Mouse (Mus musculus): ENCODE measurements at regions not wholly inside any gene's neighbourhood (a gene's known extent, or its start where the extent isn't known, plus 50 kb on each side); places are given as distances from the start of the nearest gene placed in this dataset.

DNA sequence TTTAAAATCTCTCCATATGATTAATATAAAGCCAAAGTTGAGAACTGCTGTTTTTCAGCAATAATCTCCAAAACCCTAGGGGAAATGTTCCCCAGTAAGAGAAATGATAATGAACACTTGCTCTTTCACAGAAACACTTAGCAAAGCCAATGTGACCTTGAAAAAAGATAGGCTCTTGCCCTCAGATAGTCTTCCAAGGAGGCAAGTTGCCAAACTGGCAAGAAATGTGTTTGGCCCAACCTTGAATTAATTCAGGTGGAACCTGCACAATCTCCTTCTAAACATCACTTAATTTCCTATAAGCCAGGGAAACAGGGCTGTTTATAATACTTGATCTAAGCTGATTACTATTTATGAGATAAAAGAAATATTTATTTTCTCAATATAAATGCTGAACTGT, 244.0 kb upstream of the Gnaz start:
- no peak for ATAC-seq (ENCODE audit: low FRiP score)
- Histone ChIP-seq H3K9me3 (no peaks in the 10 kb centered on the region), H3K27me3 (no peaks in the 10 kb centered on the region), H3K4me1 (no peaks in the 10 kb centered on the region), H3K4me3 (replicated peaks) (no peak overlapping the region), H3K36me3 (replicated peaks) (no peaks in the 10 kb centered on the region), H3K4me2 (no peak overlapping the region), H3K27ac (no peak overlapping the region), H3K9ac (no peak overlapping the region)

DNA sequence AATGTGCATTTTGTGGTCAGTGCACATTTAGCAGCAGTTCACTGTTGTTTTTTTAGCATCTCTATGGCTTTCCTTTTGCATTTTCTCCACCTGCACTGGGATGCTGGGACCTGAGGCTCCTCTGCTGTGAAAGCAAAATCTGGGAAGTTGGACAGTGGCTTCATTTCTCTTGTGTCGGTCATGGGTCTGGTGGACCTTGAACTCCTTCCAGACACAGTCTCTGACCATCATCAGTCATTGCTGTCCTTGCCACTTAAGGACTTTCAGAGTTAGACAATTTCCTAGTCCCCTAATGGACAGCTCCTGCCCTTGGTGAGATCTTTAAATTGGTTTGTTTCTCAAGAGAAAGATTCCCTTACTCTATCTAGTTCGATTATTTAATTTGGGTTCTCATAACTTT, 217.5 kb upstream of the Gnaz start:
- 98% methylated on average over 2 of the region's 2 CpGs for WGBS
- Histone ChIP-seq H3K9ac (no peak overlapping the region), H3K27ac (no peak overlapping the region), H3K36me3 (replicated peaks) (no peaks in the 10 kb centered on the region), H3K4me3 (replicated peaks) (no peak overlapping the region), H3K9me3 (no peaks in the 10 kb centered on the region), H3K27me3 (no peaks in the 10 kb centered on the region), H3K4me1 (no peaks in the 10 kb centered on the region), H3K4me2 (no peak overlapping the region)
- no peak for ATAC-seq (ENCODE audit: low FRiP score)

DNA sequence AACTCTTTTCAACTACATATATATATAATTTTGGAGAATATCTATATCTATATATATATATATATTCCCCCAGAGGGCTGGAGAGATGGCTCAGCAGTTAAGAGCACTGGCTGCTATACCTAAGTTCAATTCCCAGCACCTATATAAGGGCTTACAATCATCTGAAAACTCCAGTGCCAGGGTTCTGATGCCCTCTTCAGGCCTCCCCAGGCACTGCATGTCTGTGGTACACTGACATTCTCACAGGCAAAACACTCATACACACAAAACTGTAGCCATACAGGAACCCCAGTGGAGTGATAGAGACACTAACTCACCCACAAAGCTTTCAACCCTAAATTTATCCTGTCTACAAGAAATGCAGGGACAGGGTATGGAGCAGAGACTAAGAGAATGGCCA, 216.1 kb upstream of the Gnaz start:
- Histone ChIP-seq H3K36me3 (replicated peaks) (no peaks in the 10 kb centered on the region), H3K9ac (no peak overlapping the region), H3K27ac (no peak overlapping the region), H3K4me1 (no peaks in the 10 kb centered on the region), H3K4me2 (no peak overlapping the region), H3K9me3 (no peaks in the 10 kb centered on the region), H3K4me3 (replicated peaks) (no peak overlapping the region), H3K27me3 (no peaks in the 10 kb centered on the region)
- no peak for ATAC-seq (ENCODE audit: low FRiP score)

DNA sequence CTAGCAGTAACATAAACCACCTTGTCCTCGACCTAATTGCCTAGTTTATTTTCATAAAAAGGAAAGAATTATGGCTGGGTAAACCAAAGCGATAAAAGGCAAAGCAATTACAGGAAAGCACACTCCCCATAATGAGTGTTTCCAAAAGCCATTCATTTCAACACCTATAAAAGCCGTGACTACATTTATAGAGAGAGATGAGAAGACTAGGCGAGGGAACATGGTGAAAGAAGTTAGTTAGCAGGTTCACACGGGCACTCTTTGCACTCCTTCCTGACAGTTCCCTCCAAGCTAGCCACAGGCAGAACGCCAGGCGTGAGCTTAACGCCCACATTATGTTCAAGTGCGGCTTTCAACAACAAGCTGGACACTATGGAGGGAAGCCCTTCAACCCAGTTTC, 206.2 kb upstream of the Gnaz start:
- ATAC-seq (ENCODE audit: low FRiP score): no peak
- Histone ChIP-seq H3K4me1 (no peaks in the 10 kb centered on the region), H3K9me3 (no peaks in the 10 kb centered on the region), H3K36me3 (replicated peaks) (no peaks in the 10 kb centered on the region), H3K9ac (no peak overlapping the region), H3K4me2 (no peak overlapping the region), H3K27ac (no peak overlapping the region), H3K27me3 (no peaks in the 10 kb centered on the region), H3K4me3 (replicated peaks) (no peak overlapping the region)
- 72% methylated on average over 9 of the region's 9 CpGs for WGBS

DNA sequence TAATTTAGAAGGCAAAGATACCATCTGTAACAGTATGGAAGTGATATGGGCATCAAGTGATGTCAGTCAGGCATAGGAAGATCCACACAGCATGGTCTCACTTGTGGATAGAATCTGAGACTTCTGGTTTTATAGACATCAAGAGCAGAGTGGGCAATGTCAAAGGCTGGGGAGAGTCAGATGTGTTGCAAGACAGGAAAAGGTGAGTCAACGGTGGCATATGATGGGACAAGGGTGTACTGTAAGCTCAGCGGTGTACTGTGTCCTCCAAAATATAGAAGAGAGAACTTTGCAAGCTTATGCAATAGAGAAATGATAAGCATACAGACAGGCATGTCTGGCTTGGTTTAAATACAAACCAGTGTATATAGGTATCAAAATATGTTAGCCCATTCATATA, 177.7 kb upstream of the Gnaz start:
- Histone ChIP-seq H3K27ac (no peak overlapping the region), H3K4me3 (replicated peaks) (no peak overlapping the region), H3K9me3 (no peaks in the 10 kb centered on the region), H3K36me3 (replicated peaks) (no peaks in the 10 kb centered on the region), H3K4me1 (no peaks in the 10 kb centered on the region), H3K4me2 (no peak overlapping the region), H3K27me3 (no peaks in the 10 kb centered on the region), H3K9ac (no peak overlapping the region)
- no peak for ATAC-seq (ENCODE audit: low FRiP score)
- 88% methylated on average over 2 of the region's 2 CpGs for WGBS

DNA sequence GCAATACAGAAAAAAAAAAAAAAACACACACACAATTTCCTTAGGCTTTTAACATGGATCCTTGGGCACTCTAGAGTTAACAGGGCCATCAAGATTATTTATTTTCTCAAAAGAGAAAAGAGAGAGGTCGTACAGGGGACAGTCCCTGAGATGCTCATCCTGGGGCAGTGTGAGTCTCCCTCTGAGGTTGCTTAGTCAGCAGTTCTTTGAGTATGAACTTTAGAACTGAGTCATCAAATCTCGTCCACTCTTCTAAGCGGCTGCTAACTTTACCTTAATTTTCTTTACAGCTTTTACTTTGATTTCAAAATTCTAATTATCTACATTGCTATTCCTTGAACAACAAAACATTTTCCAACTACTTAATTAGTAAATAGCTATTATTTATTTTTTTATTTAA, 177.0 kb upstream of the Gnaz start:
- no peak for ATAC-seq (ENCODE audit: low FRiP score)
- no peak overlapping the region for H3K4me3 ChIP-seq (replicated peaks)
- H3K36me3 ChIP-seq (replicated peaks): no peaks in the 10 kb centered on the region
- H3K9ac ChIP-seq: no peak overlapping the region
- 77% methylated on average over 3 of the region's 3 CpGs for WGBS
- no peak overlapping the region for H3K27ac ChIP-seq
- no peak overlapping the region for H3K4me2 ChIP-seq
- no peaks in the 10 kb centered on the region for H3K9me3 ChIP-seq
- no peaks in the 10 kb centered on the region for H3K4me1 ChIP-seq
- no peaks in the 10 kb centered on the region for H3K27me3 ChIP-seq

DNA sequence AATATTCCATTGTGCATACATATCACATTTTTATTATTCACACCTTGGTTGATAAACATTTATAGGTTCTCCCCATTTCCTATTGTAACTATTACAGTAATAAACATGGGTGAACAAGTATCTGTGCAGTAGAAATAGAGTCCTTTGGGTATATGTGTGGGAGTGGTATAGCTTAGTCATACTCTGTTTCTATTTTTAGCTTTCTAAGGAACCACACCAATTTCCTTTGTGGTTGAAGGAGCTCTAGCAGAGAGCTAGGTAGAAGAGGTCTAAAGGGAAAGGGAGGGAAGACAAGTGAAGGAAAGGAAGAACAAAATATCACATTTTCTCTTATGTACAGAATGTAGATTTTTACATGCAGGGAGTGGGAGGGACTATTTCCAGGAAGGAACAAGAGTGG, 143.6 kb upstream of the Gnaz start:
- H3K9me3 ChIP-seq: no peaks in the 10 kb centered on the region
- no peak overlapping the region for H3K4me2 ChIP-seq
- no peak overlapping the region for H3K27ac ChIP-seq
- no peak overlapping the region for H3K9ac ChIP-seq
- H3K4me1 ChIP-seq: no peaks in the 10 kb centered on the region
- no peak overlapping the region for H3K4me3 ChIP-seq (replicated peaks)
- H3K27me3 ChIP-seq: no peaks in the 10 kb centered on the region
- ATAC-seq (ENCODE audit: low FRiP score): no peak
- no peaks in the 10 kb centered on the region for H3K36me3 ChIP-seq (replicated peaks)

DNA sequence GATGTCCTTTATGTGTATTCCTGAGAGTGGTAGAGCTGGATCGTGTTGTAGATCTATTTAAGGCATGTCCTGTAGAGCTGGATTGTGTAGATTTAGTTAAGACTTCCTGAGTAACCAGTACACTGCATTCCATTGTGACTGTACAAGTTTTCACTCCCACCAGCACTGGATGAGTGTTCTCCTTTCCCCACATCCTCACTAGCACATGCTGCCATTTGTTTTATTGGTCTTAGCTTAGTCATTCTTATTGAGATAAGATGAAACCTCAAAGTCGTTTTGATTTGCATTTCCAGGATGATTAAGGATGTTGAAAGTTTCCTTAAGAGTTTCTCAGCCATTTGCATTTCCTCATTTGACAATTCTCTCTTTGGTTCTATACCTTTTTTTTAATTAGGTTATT, 132.6 kb upstream of the Gnaz start:
- Histone ChIP-seq H3K4me2 (no peak overlapping the region), H3K9ac (no peak overlapping the region), H3K9me3 (no peaks in the 10 kb centered on the region), H3K27me3 (no peaks in the 10 kb centered on the region), H3K4me1 (no peaks in the 10 kb centered on the region), H3K27ac (no peak overlapping the region), H3K4me3 (replicated peaks) (no peak overlapping the region), H3K36me3 (replicated peaks) (no peaks in the 10 kb centered on the region)
- 69% methylated on average over 2 of the region's 2 CpGs for WGBS
- no peak for ATAC-seq (ENCODE audit: low FRiP score)

DNA sequence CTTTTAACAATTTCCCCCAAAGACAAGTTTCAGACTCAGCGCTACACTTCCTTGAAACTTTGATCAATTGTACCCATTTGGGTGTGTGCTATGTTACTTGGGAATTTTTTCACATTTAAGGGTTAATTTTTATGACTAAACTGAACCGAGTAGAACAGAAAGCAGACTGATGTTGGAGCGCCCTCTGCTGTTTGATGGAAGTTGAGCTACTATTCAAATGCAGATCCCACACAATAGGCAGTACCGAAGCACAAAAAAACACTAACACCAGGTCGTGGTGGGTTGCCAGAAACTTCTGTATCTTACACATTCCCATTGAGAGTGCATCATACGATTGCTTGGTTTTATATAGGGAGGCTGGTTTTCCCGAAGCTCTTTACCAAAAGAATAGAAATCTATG, 118.6 kb upstream of the Gnaz start:
- ATAC-seq (ENCODE audit: low FRiP score): peak; percentile 81
- H3K9me3 ChIP-seq: no peaks in the 10 kb centered on the region
- H3K36me3 ChIP-seq (replicated peaks): no peaks in the 10 kb centered on the region
- no peaks in the 10 kb centered on the region for H3K27me3 ChIP-seq
- peak overlapping the region; percentile 19; the same call in 1 of the 2 replicates for H3K4me2 ChIP-seq
- no peaks in the 10 kb centered on the region for H3K4me1 ChIP-seq
- no peak overlapping the region for H3K9ac ChIP-seq
- H3K27ac ChIP-seq: no peak overlapping the region
- no peak overlapping the region for H3K4me3 ChIP-seq (replicated peaks)
- WGBS: 8% methylated on average over 7 of the region's 7 CpGs

DNA sequence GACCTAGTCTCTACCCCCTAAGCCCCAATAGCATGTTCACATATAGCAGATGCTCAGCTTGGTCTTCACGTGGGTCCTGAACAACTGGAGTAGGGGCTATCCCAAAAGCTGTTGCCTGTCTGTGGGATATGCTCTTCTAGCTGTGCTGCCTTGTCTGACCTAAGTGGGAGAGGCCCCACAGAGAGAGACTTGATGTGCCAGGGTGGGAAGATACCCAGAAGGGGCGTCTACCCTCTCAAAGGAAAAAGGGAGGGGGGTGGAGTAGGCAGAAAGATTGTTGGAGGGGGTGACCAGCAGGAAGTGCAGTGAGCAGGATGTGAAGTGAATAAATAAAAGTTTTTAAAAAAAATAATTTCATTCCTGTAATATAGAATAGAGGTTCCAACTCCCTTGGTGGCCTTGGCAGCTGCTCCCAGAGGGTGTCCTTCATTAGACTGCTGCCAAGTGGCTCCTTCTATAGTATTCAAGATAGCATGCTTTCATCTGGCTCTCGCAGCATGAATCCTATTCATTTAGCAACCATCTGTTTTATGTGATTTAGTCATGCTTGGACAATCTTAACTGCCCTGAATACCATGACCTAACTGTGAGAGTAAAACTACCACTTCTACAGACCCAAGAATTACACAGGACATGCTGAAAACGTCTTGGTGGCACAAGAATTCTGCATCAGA, 111.8 kb upstream of the Gnaz start:
- peak; percentile 57 for ATAC-seq (ENCODE audit: low FRiP score)
- Histone ChIP-seq H3K4me2 (no peak overlapping the region), H3K36me3 (replicated peaks) (no peaks in the 10 kb centered on the region), H3K27ac (no peak overlapping the region), H3K4me1 (peaks cover 6% of the 10 kb centered on the region; the same call in 1 of the 2 replicates), H3K9me3 (no peaks in the 10 kb centered on the region), H3K9ac (no peak overlapping the region), H3K4me3 (replicated peaks) (no peak overlapping the region), H3K27me3 (no peaks in the 10 kb centered on the region)
- WGBS: 58% methylated on average over 4 of the region's 4 CpGs
